Mouse (Mus musculus) liver, embryonic 14 days (tissue): Measurements from ENCODE around the gene Rab39. TPM values are rescaled to one million over a fixed set of nuclear protein-coding genes. Genes with fewer than 3 reads are reported as not detected.

ENCODE experiments used
- polyA plus RNA-seq: library from polyadenylated mRNA; depleted of rRNA; stranded (reverse); fragments of >200 nt; gene quantifications from 2 replicates; pipeline ENCODE4 v1.2.3, GENCODE M21; 2012; rRNA removed

The Rab39 gene
- 0.29 and 0.38 TPM in 2 replicates for polyA plus RNA-seq

GRCm38 (mm10) chr9:53705992-53706696 lies at the start of gene Rab39:
Gene Rab39, minus strand, starts transcription at chr9:53706232.

GRCm38 (mm10) chr9:53669680-53670219 lies 36.3 kb downstream of the Rab39 start, which contains the start of gene Cul5:
Gene Cul5, minus strand, starts transcription at chr9:53670014.

Other genes with a start within 250 kb of the Rab39 start
- 3.1 and 3.4 TPM in 2 replicates for gene Atm, start 169.5 kb downstream of the Rab39 start, polyA plus RNA-seq
- 5.3 and 6.5 TPM in 2 replicates for gene Npat, start 169.2 kb downstream of the Rab39 start, polyA plus RNA-seq
- 54.2 and 60.5 TPM in 2 replicates for gene Acat1, start 95.8 kb downstream of the Rab39 start, polyA plus RNA-seq
- gene Cul5, start 36.2 kb downstream of the Rab39 start, polyA plus RNA-seq = 4.4 and 5.2 TPM in 2 replicates
- gene Slc35f2, start 65.3 kb upstream of the Rab39 start, polyA plus RNA-seq = 0.15 and 0.22 TPM in 2 replicates
- 0.03 and 1.2 TPM in 2 replicates for gene Sln, start 143.9 kb upstream of the Rab39 start, polyA plus RNA-seq